ENCODE assay signal across 27 mouse cellular contexts in genomic region chr3:48429406-48430033, GRCm38 (mm10).
DNase-seq lines count a peak whose midpoint lies in the region; ATAC-seq and TF ChIP-seq lines count a peak whose summit lies in the region.
"Had no signal": no experiment of that assay in that cellular context is flagged by ENCODE, and none has a peak within 500 bp of the region (broad histone marks: within the 10 kb centered on the region; RNA-seq: fewer than 3 reads in every experiment).

No protein-coding gene starts in this region.

- H3K27ac ChIP-seq in midbrain, embryonic 12.5 days (replicated peaks), result no peak overlapping the region
- H3K27ac ChIP-seq in midbrain, embryonic 10.5 days (replicated peaks), result no peak overlapping the region
- H3K27ac ChIP-seq in forebrain, embryonic 14.5 days (ENCODE audit: low read depth, low read length), result no peak overlapping the region
- H3K27ac ChIP-seq: hindbrain, embryonic 12.5 days; hindbrain, postnatal 0 days; liver, embryonic 15.5 days; neural tube, embryonic 12.5 days had no signal

- TF ChIP-seq CTCF in brain, embryonic 14.5 days (IDR thresholded peaks at IDR 0.05; ENCODE audit: borderline replicate concordance, extremely low read depth, insufficient read depth, insufficient read length), result no peak

- no peaks in the 10 kb centered on the region for H3K9me3 ChIP-seq in midbrain, embryonic 12.5 days
- no peaks in the 10 kb centered on the region for H3K9me3 ChIP-seq in midbrain, embryonic 10.5 days (replicated peaks)
- no peaks in the 10 kb centered on the region for H3K9me3 ChIP-seq in forebrain, embryonic 14.5 days (replicated peaks; ENCODE audit: control insufficient read depth, low read length)
- H3K9me3 ChIP-seq: hindbrain, embryonic 12.5 days; liver, embryonic 15.5 days; neural tube, embryonic 12.5 days had no signal

- H3K4me2 ChIP-seq in midbrain, embryonic 12.5 days (replicated peaks), result no peak overlapping the region
- no peak overlapping the region for H3K4me2 ChIP-seq in forebrain, embryonic 14.5 days (ENCODE audit: low read length)
- H3K4me2 ChIP-seq: heart, embryonic 11.5 days; hindbrain, embryonic 12.5 days; liver, embryonic 15.5 days; lung, embryonic 14.5 days; neural tube, embryonic 12.5 days had no signal

- 49% methylated on average over 2 of the region's 2 CpGs for WGBS in midbrain, embryonic 12.5 days
- WGBS in midbrain, embryonic 10.5 days, result 78% methylated on average over 2 of the region's 2 CpGs
- 11% methylated on average over 2 of the region's 2 CpGs for WGBS in forebrain, embryonic 14.5 days

- no peak overlapping the region for H3K9ac ChIP-seq in midbrain, embryonic 12.5 days (replicated peaks)
- H3K9ac ChIP-seq in forebrain, embryonic 14.5 days (ENCODE audit: low read length), result no peak overlapping the region
- H3K9ac ChIP-seq: hindbrain, embryonic 12.5 days; liver, embryonic 15.5 days; lung, embryonic 14.5 days; neural tube, embryonic 12.5 days had no signal

- no peaks in the 10 kb centered on the region for H3K27me3 ChIP-seq in midbrain, embryonic 12.5 days
- no peaks in the 10 kb centered on the region for H3K27me3 ChIP-seq in midbrain, embryonic 10.5 days (ENCODE audit: low read depth, poor library complexity, severe bottlenecking)
- no peaks in the 10 kb centered on the region for H3K27me3 ChIP-seq in forebrain, embryonic 14.5 days (replicated peaks; ENCODE audit: control insufficient read depth, insufficient read depth, low read length)
- H3K27me3 ChIP-seq: hindbrain, embryonic 12.5 days; liver, embryonic 15.5 days; neural tube, embryonic 12.5 days had no signal

- TF ChIP-seq POLR2A in brain, embryonic 14.5 days (IDR thresholded peaks at IDR 0.05; ENCODE audit: borderline replicate concordance, extremely low read depth, insufficient read depth, insufficient read length, poor library complexity, severe bottlenecking), result no peak

- no peak overlapping the region for H3K4me3 ChIP-seq in midbrain, embryonic 12.5 days
- no peak overlapping the region for H3K4me3 ChIP-seq in midbrain, embryonic 10.5 days
- no peak overlapping the region for H3K4me3 ChIP-seq in forebrain, embryonic 14.5 days (ENCODE audit: low read depth, low read length)
- H3K4me3 ChIP-seq: erythroblast, embryonic 14.5 days; hindbrain, embryonic 12.5 days; liver, embryonic 15.5 days; neural tube, embryonic 12.5 days had no signal

- H3K36me3 ChIP-seq in midbrain, embryonic 12.5 days, result no peaks in the 10 kb centered on the region
- H3K36me3 ChIP-seq in midbrain, embryonic 10.5 days, result no peaks in the 10 kb centered on the region
- no peaks in the 10 kb centered on the region for H3K36me3 ChIP-seq in forebrain, embryonic 14.5 days (ENCODE audit: control insufficient read depth, insufficient read depth, low read length)
- H3K36me3 ChIP-seq: hindbrain, embryonic 12.5 days; liver, embryonic 15.5 days; neural tube, embryonic 12.5 days had no signal

- ATAC-seq in midbrain, embryonic 12.5 days (ENCODE audit: low FRiP score, low read depth), result peak; percentile 68
- peak; percentile 89 for ATAC-seq in forebrain, embryonic 14.5 days
- ATAC-seq in cerebellum, adult (ENCODE audit: insufficient number of reproducible peaks, low FRiP score, low TSS enrichment), result no peak
- ATAC-seq: CD4-positive, CD25-positive, alpha-beta regulatory T cell, adult 4 months; hindbrain, postnatal 0 days; intestine, embryonic 16.5 days had no signal

- no peaks in the 10 kb centered on the region for H3K4me1 ChIP-seq in midbrain, embryonic 12.5 days
- H3K4me1 ChIP-seq in midbrain, embryonic 10.5 days, result no peaks in the 10 kb centered on the region
- H3K4me1 ChIP-seq in forebrain, embryonic 14.5 days (ENCODE audit: control insufficient read depth, insufficient read depth, low read length), result no peaks in the 10 kb centered on the region
- H3K4me1 ChIP-seq: hindbrain, embryonic 12.5 days; liver, embryonic 15.5 days; neural tube, embryonic 12.5 days had no signal

- no peak for DNase-seq in midbrain, embryonic 10.5 days (ENCODE audit: low spot score)
- DNase-seq in brain, embryonic 14.5 days (ENCODE audit: low read depth), result peak; percentile 72
- DNase-seq in forebrain, embryonic 14.5 days (ENCODE audit: low spot score), result peak; percentile 70
- peak; percentile 0 for DNase-seq in telencephalon, adult 2 months (ENCODE audit: low read depth, low spot score)
- DNase-seq in urinary bladder, adult 2 months (ENCODE audit: low spot score), result no peak
- DNase-seq: adrenal gland, postnatal 25 days; cerebellum, adult 11-12 months; cerebellum, postnatal 10 days; gastrocnemius, postnatal 25 days; heart, adult 18-20 months; heart, postnatal 36 days; kidney, postnatal 14 days; layer of hippocampus, adult 9-11 months; lung, embryonic 14.5 days; lung, postnatal 14 days; retina, postnatal 1 day; right cerebral cortex, postnatal 14 days had no signal

Comparison
In these comparisons a context has a peak if more than half of its experiments do, and no peak if none do; other contexts are left out.
1. DNase-seq: peak in brain, embryonic 14.5 days (single experiment), forebrain, embryonic 14.5 days (single experiment) and telencephalon, adult 2 months (single experiment); none in midbrain, embryonic 10.5 days (single experiment) and urinary bladder, adult 2 months (single experiment).